Comparison of ENCODE assay signal across 22 mouse cellular contexts in the genomic region with DNA sequence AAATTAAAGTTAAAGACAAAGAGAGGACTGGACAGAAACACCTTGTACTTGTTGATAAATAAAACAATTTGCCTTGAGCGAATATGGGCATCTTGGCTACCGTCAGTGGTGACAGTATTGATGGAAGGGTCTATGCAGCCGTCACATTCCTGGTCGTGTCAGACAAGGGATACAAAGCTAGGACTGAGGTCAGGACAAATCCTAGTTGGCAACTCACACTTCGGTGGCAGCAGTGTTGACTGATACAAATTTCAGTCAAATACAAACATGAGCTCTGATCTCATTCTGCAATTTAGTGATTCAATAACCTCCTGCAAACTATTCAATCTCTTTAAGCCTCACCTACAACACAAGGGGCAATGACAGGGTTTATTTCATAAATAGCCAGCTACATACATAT.
DNase-seq lines count a peak whose midpoint lies in the region; ATAC-seq and TF ChIP-seq lines count a peak whose summit lies in the region.
"Had no signal": no experiment of that assay in that cellular context is flagged by ENCODE, and none has a peak within 500 bp of the region (broad histone marks: within the 10 kb centered on the region; RNA-seq: fewer than 3 reads in every experiment).

No protein-coding gene starts in this region.

- no peaks in the 10 kb centered on the region for H3K9me3 ChIP-seq in liver, embryonic 11.5 days (ENCODE audit: control insufficient read depth, low read length)
- no peaks in the 10 kb centered on the region; the same call in 1 of the 2 replicates for H3K9me3 ChIP-seq in liver, embryonic 15.5 days (replicated peaks)
- H3K9me3 ChIP-seq in liver, embryonic 12.5 days (replicated peaks), result no peaks in the 10 kb centered on the region
- no peaks in the 10 kb centered on the region for H3K9me3 ChIP-seq in liver, embryonic 16.5 days (replicated peaks; ENCODE audit: control insufficient read depth, low read length)
- no peaks in the 10 kb centered on the region for H3K9me3 ChIP-seq in liver, postnatal 0 days (ENCODE audit: low read length)
- no peaks in the 10 kb centered on the region for H3K9me3 ChIP-seq in forebrain, embryonic 15.5 days

- H3K79me2 ChIP-seq in liver, adult 2 months (ENCODE audit: control insufficient read depth, insufficient read depth, low read length), result no peaks in the 10 kb centered on the region; the same call in 1 of the 2 replicates

- H3K9ac ChIP-seq in liver, adult 2 months (ENCODE audit: low read depth, low read length), result no peak overlapping the region
- no peak overlapping the region for H3K9ac ChIP-seq in liver, embryonic 11.5 days (ENCODE audit: low read depth, low read length)
- H3K9ac ChIP-seq in liver, embryonic 15.5 days, result no peak overlapping the region
- no peak overlapping the region for H3K9ac ChIP-seq in liver, embryonic 12.5 days
- no peak overlapping the region for H3K9ac ChIP-seq in liver, embryonic 16.5 days (ENCODE audit: low read depth, low read length)
- no peak overlapping the region for H3K9ac ChIP-seq in liver, postnatal 0 days (replicated peaks)
- H3K9ac ChIP-seq in forebrain, embryonic 15.5 days (replicated peaks), result no peak overlapping the region

- TF ChIP-seq CTCF in liver, adult 2 months (IDR thresholded peaks at IDR 0.05; ENCODE audit: low read depth, low read length), result no peak
- TF ChIP-seq CTCF in liver, postnatal 0 days (IDR thresholded peaks at IDR 0.05; ENCODE audit: low read depth), result no peak

- H3K4me3 ChIP-seq in liver, adult 2 months (ENCODE audit: insufficient read depth, low read depth, low read length), result no peak overlapping the region
- no peak overlapping the region for H3K4me3 ChIP-seq in liver, embryonic 11.5 days (ENCODE audit: low read depth, low read length)
- no peak overlapping the region for H3K4me3 ChIP-seq in liver, embryonic 15.5 days (replicated peaks)
- H3K4me3 ChIP-seq in liver, embryonic 12.5 days, result no peak overlapping the region
- H3K4me3 ChIP-seq in liver, embryonic 16.5 days (ENCODE audit: low read depth, low read length), result no peak overlapping the region
- H3K4me3 ChIP-seq in liver, postnatal 0 days (ENCODE audit: low read depth, low read length), result no peak overlapping the region
- no peak overlapping the region for H3K4me3 ChIP-seq in forebrain, embryonic 15.5 days

- peak overlapping the region; percentile 56; the same call in 1 of the 2 replicates for H3K27ac ChIP-seq in liver, adult 2 months (replicated peaks; ENCODE audit: insufficient read depth, low read depth, low read length)
- no peak overlapping the region for H3K27ac ChIP-seq in liver, embryonic 11.5 days (ENCODE audit: low read depth, low read length)
- 0 out of 2 replicates have a peak overlapping the region, but pooled peaks have one; percentile 6 for H3K27ac ChIP-seq in liver, embryonic 15.5 days (replicated peaks)
- no peak overlapping the region for H3K27ac ChIP-seq in liver, embryonic 12.5 days
- H3K27ac ChIP-seq in liver, embryonic 16.5 days (ENCODE audit: low read length), result peak overlapping the region; percentile 47
- H3K27ac ChIP-seq in liver, postnatal 0 days (ENCODE audit: low read depth), result peak overlapping the region; percentile 83
- H3K27ac ChIP-seq in forebrain, embryonic 15.5 days (replicated peaks), result no peak overlapping the region

- no peak overlapping the region for H3K4me2 ChIP-seq in liver, embryonic 11.5 days
- H3K4me2 ChIP-seq in liver, embryonic 15.5 days, result no peak overlapping the region
- H3K4me2 ChIP-seq in liver, embryonic 12.5 days, result no peak overlapping the region
- no peak overlapping the region for H3K4me2 ChIP-seq in liver, embryonic 16.5 days (ENCODE audit: low read depth, low read length)
- 0 out of 2 replicates have a peak overlapping the region, but pooled peaks have one; percentile 13 for H3K4me2 ChIP-seq in liver, postnatal 0 days (ENCODE audit: low read depth, low read length)
- no peak overlapping the region for H3K4me2 ChIP-seq in forebrain, embryonic 15.5 days (replicated peaks)

- TF ChIP-seq POLR2A in liver, adult 2 months (IDR thresholded peaks at IDR 0.05; ENCODE audit: extremely low read depth, insufficient read depth, low read length), result no peak

- DNase-seq in liver, adult 2 months (ENCODE audit: extremely low read depth, low read depth, low spot score), result peak; percentile 96
- no peak for DNase-seq in liver, embryonic 11.5 days (ENCODE audit: low spot score)
- DNase-seq in liver, result no peak
- DNase-seq in liver, postnatal 0 days, result peak; percentile 26
- DNase-seq: adrenal gland, adult 2 months; adrenal gland, adult 8-10 months; adrenal gland, postnatal 10 days; adrenal gland, postnatal 14 days; adrenal gland, postnatal 25 days; adrenal gland, postnatal 36 days; B cell, adult 2 months; cerebellum, adult 11 months; cerebellum, adult 11-12 months had no signal

- H3K27me3 ChIP-seq in liver, adult 2 months (ENCODE audit: control insufficient read depth, insufficient read depth, low read length), result no peaks in the 10 kb centered on the region
- H3K27me3 ChIP-seq in liver, embryonic 11.5 days (replicated peaks; ENCODE audit: control insufficient read depth, insufficient read depth, low read length), result no peaks in the 10 kb centered on the region
- H3K27me3 ChIP-seq in liver, embryonic 15.5 days, result no peaks in the 10 kb centered on the region
- no peaks in the 10 kb centered on the region for H3K27me3 ChIP-seq in liver, embryonic 12.5 days (replicated peaks)
- no peaks in the 10 kb centered on the region for H3K27me3 ChIP-seq in liver, embryonic 16.5 days (ENCODE audit: control insufficient read depth, insufficient read depth, low read depth, low read length)
- H3K27me3 ChIP-seq in liver, postnatal 0 days (ENCODE audit: insufficient read depth, low read length), result no peaks in the 10 kb centered on the region
- no peaks in the 10 kb centered on the region for H3K27me3 ChIP-seq in forebrain, embryonic 15.5 days
- H3K27me3 ChIP-seq: CH12.LX had no signal

- peaks cover 11% of the 10 kb centered on the region for H3K4me1 ChIP-seq in liver, adult 2 months (ENCODE audit: control insufficient read depth, insufficient read depth, low read length)
- H3K4me1 ChIP-seq in liver, embryonic 11.5 days (replicated peaks; ENCODE audit: control insufficient read depth, insufficient read depth, low read length), result no peaks in the 10 kb centered on the region; the same call in 1 of the 2 replicates
- H3K4me1 ChIP-seq in liver, embryonic 15.5 days (replicated peaks), result no peaks in the 10 kb centered on the region
- H3K4me1 ChIP-seq in liver, embryonic 12.5 days, result no peaks in the 10 kb centered on the region
- no peaks in the 10 kb centered on the region; the same call in 1 of the 2 replicates for H3K4me1 ChIP-seq in liver, embryonic 16.5 days (ENCODE audit: control insufficient read depth, low read depth, low read length)
- H3K4me1 ChIP-seq in liver, postnatal 0 days (ENCODE audit: insufficient read depth), result peaks cover 4% of the 10 kb centered on the region; the same call in 1 of the 2 replicates
- H3K4me1 ChIP-seq in forebrain, embryonic 15.5 days, result peaks cover 11% of the 10 kb centered on the region

- H3K36me3 ChIP-seq in liver, adult 2 months (ENCODE audit: control insufficient read depth, insufficient read depth, low read length), result no peaks in the 10 kb centered on the region
- no peaks in the 10 kb centered on the region for H3K36me3 ChIP-seq in liver, embryonic 11.5 days (ENCODE audit: control insufficient read depth, insufficient read depth, low read length)
- H3K36me3 ChIP-seq in liver, embryonic 15.5 days (replicated peaks), result no peaks in the 10 kb centered on the region
- no peaks in the 10 kb centered on the region for H3K36me3 ChIP-seq in liver, embryonic 12.5 days
- no peaks in the 10 kb centered on the region for H3K36me3 ChIP-seq in liver, embryonic 16.5 days (ENCODE audit: control insufficient read depth, insufficient read depth)
- no peaks in the 10 kb centered on the region for H3K36me3 ChIP-seq in liver, postnatal 0 days (replicated peaks; ENCODE audit: insufficient read depth, low read length)
- H3K36me3 ChIP-seq in forebrain, embryonic 15.5 days, result no peaks in the 10 kb centered on the region
- H3K36me3 ChIP-seq: G1E had no signal

- no peak for TF ChIP-seq EP300 in liver, postnatal 0 days (IDR thresholded peaks at IDR 0.05; ENCODE audit: low read depth)

- ATAC-seq in liver, embryonic 11.5 days (replicated peaks; ENCODE audit: low FRiP score), result no peak
- peak; percentile 65 for ATAC-seq in liver, embryonic 15.5 days (ENCODE audit: insufficient read depth)
- no peak for ATAC-seq in liver, embryonic 12.5 days
- ATAC-seq in liver, embryonic 16.5 days (ENCODE audit: low read depth), result peak; percentile 79
- ATAC-seq in liver, postnatal 0 days, result peak; percentile 93
- ATAC-seq in forebrain, embryonic 15.5 days (replicated peaks), result no peak
- ATAC-seq: activated CD4-positive, CD25-positive, alpha-beta regulatory T cell, adult 4 months; CD4-positive, CD25-positive, alpha-beta regulatory T cell, adult 4 months; Patski had no signal

- 12% methylated on average over 5 of the region's 5 CpGs for WGBS in liver, adult 2 months
- 74% methylated on average over 5 of the region's 5 CpGs for WGBS in liver, embryonic 11.5 days
- 62% methylated on average over 5 of the region's 5 CpGs for WGBS in liver, embryonic 15.5 days (ENCODE audit: insufficient replicate concordance)
- WGBS in liver, embryonic 12.5 days (ENCODE audit: insufficient replicate concordance), result 66% methylated on average over 5 of the region's 5 CpGs
- 48% methylated on average over 5 of the region's 5 CpGs for WGBS in liver, embryonic 16.5 days (ENCODE audit: insufficient replicate concordance)
- WGBS in liver, postnatal 0 days (ENCODE audit: insufficient replicate concordance), result 58% methylated on average over 5 of the region's 5 CpGs
- 74% methylated on average over 5 of the region's 5 CpGs for WGBS in forebrain, embryonic 15.5 days

Comparison
In these comparisons a context has a peak if more than half of its experiments do, and no peak if none do; other contexts are left out.
1. DNase-seq: peak in liver, adult 2 months (single experiment) and liver, postnatal 0 days (single experiment); none in liver, embryonic 11.5 days (single experiment) and liver (single experiment).
2. H3K27ac ChIP-seq: peak in liver, adult 2 months (single experiment), liver, embryonic 15.5 days (single experiment), liver, embryonic 16.5 days (single experiment) and liver, postnatal 0 days (single experiment); none in liver, embryonic 11.5 days (single experiment), liver, embryonic 12.5 days (single experiment) and forebrain, embryonic 15.5 days (single experiment).
3. ATAC-seq: peak in liver, embryonic 15.5 days (single experiment), liver, embryonic 16.5 days (single experiment) and liver, postnatal 0 days (single experiment); none in liver, embryonic 11.5 days (single experiment), liver, embryonic 12.5 days (single experiment) and forebrain, embryonic 15.5 days (single experiment).